Mouse (Mus musculus): ENCODE measurements at regions not wholly inside any gene's neighbourhood (a gene's known extent, or its start where the extent isn't known, plus 50 kb on each side); places are given as distances from the start of the nearest gene placed in this dataset.
A peak's percentile ranks its signal among the peaks of the same experiment; 100 is the strongest.

GRCm38 (mm10) chr3:143736651-143737398 is 468.2 kb downstream of the Lmo4 start:
- ATAC-seq (replicated peaks; ENCODE audit: poor library complexity, severe bottlenecking) = peak; percentile 69

GRCm38 (mm10) chr3:143734791-143735190 is 470.2 kb downstream of the Lmo4 start:
- no peak for ATAC-seq (replicated peaks; ENCODE audit: poor library complexity, severe bottlenecking)

GRCm38 (mm10) chr3:143732966-143733725 is 471.9 kb downstream of the Lmo4 start:
- no peak for ATAC-seq (replicated peaks; ENCODE audit: poor library complexity, severe bottlenecking)

- ATAC-seq (replicated peaks; ENCODE audit: poor library complexity, severe bottlenecking) = peak; percentile 76
Observed at GRCm38 (mm10) chr3:143729473-143730076, 475.4 kb downstream of the Lmo4 start.

- no peak for ATAC-seq (replicated peaks; ENCODE audit: poor library complexity, severe bottlenecking)
Observed at GRCm38 (mm10) chr3:143722571-143722970, 482.4 kb downstream of the Lmo4 start.

- no peak for ATAC-seq (replicated peaks; ENCODE audit: poor library complexity, severe bottlenecking)
Observed at GRCm38 (mm10) chr3:143722082-143722481, 482.9 kb downstream of the Lmo4 start.

- no peak for ATAC-seq (replicated peaks; ENCODE audit: poor library complexity, severe bottlenecking)
Observed at GRCm38 (mm10) chr3:143713183-143713582, 491.8 kb downstream of the Lmo4 start.

- no peak for ATAC-seq (replicated peaks; ENCODE audit: poor library complexity, severe bottlenecking)
Observed at GRCm38 (mm10) chr3:143710805-143711469, 494.1 kb downstream of the Lmo4 start.

- ATAC-seq (replicated peaks; ENCODE audit: poor library complexity, severe bottlenecking) = no peak
Observed at GRCm38 (mm10) chr3:143706679-143707078, 498.3 kb downstream of the Lmo4 start.

- ATAC-seq (replicated peaks; ENCODE audit: poor library complexity, severe bottlenecking) = peak; percentile 91
Observed at GRCm38 (mm10) chr3:143694817-143695216, 510.2 kb downstream of the Lmo4 start.

GRCm38 (mm10) chr3:143685742-143686141 is 519.3 kb downstream of the Lmo4 start:
- peak; percentile 91 for ATAC-seq (replicated peaks; ENCODE audit: poor library complexity, severe bottlenecking)

- no peak for ATAC-seq (replicated peaks; ENCODE audit: poor library complexity, severe bottlenecking)
Observed at GRCm38 (mm10) chr3:143678186-143678585, 526.8 kb downstream of the Lmo4 start.

- peak; percentile 90 for ATAC-seq (replicated peaks; ENCODE audit: poor library complexity, severe bottlenecking)
Observed at GRCm38 (mm10) chr3:143674855-143675254, 530.2 kb downstream of the Lmo4 start.

- peak; percentile 94 for ATAC-seq (replicated peaks; ENCODE audit: poor library complexity, severe bottlenecking)
Observed at GRCm38 (mm10) chr3:143674446-143674845, 530.6 kb downstream of the Lmo4 start.

- no peak for ATAC-seq (replicated peaks; ENCODE audit: poor library complexity, severe bottlenecking)
Observed at GRCm38 (mm10) chr3:143662041-143662685, 542.9 kb downstream of the Lmo4 start.

GRCm38 (mm10) chr3:143659421-143659978 is 545.5 kb downstream of the Lmo4 start:
- ATAC-seq (replicated peaks; ENCODE audit: poor library complexity, severe bottlenecking) = no peak

GRCm38 (mm10) chr3:143647237-143647636 is 557.8 kb downstream of the Lmo4 start:
- no peak for ATAC-seq (replicated peaks; ENCODE audit: poor library complexity, severe bottlenecking)

- peak; percentile 89 for ATAC-seq (replicated peaks; ENCODE audit: poor library complexity, severe bottlenecking)
Observed at GRCm38 (mm10) chr3:143646836-143647235, 558.2 kb downstream of the Lmo4 start.

- peak; percentile 76 for ATAC-seq (replicated peaks; ENCODE audit: poor library complexity, severe bottlenecking)
Observed at GRCm38 (mm10) chr3:143633036-143633435, 572.0 kb downstream of the Lmo4 start.

GRCm38 (mm10) chr3:143631183-143631582 is 573.8 kb downstream of the Lmo4 start:
- ATAC-seq (replicated peaks; ENCODE audit: poor library complexity, severe bottlenecking) = no peak

Data from granulocyte monocyte progenitor cell, adult 5-6 weeks (primary cell).